Mouse (Mus musculus) granulocyte monocyte progenitor cell, adult 5-6 weeks (primary cell): ENCODE measurements around the gene Efna2. TPM values are rescaled to one million over a fixed set of nuclear protein-coding genes. Genes with fewer than 3 reads are reported as not detected.
A peak's percentile ranks its signal among the peaks of the same experiment; 100 is the strongest.
"Not testable (repeated sequence)": the region's sequence is repeated elsewhere in the genome, so short reads cannot be mapped to it uniquely, and the experiment has no call there.

Source experiments
- ATAC-seq: replicated peaks from 2 replicates; pipeline ENCODE4 v1.8.0; 2016; ENCODE audit warnings: mild to moderate bottlenecking, moderate TSS enrichment, inconsistent platforms; ENCODE audit not compliant: poor library complexity, severe bottlenecking
- total RNA-seq, 2 experiments: library from RNA; stranded (forward) in 1 of 2; stranded (reverse) in 1 of 2; fragments of 200-712, 200-1000 nt in 1 of 2; fragments of >200 nt in 1 of 2; fragmentation: Nextera tagmentation in 1 of 2; gene quantifications; 2 replicates each; pipeline ENCODE4 v1.2.3; 2014 to 2017

The Efna2 gene
- total RNA-seq, 2 experiments from 2014 or later: 0.05 TPM; not detected in 1

GRCm38 (mm10) chr10:80223137-80223536 is 43.9 kb downstream of the Efna2 start:
- not testable (repeated sequence) for ATAC-seq

GRCm38 (mm10) chr10:80226071-80226415 is 46.8 kb downstream of the Efna2 start:
- no peak for ATAC-seq

- peak; percentile 99 for ATAC-seq
Observed at GRCm38 (mm10) chr10:80226416-80227165, 47.3 kb downstream of the Efna2 start, which contains the start of gene Mum1. Gene Mum1, plus strand, starts transcription at chr10:80226434.

- ATAC-seq: 0 out of 2 replicates have a peak, but pooled peaks have one; percentile 2
Observed at GRCm38 (mm10) chr10:80227166-80227539, 47.9 kb downstream of the Efna2 start.

- ATAC-seq: no peak
Observed at GRCm38 (mm10) chr10:80227877-80228775, 48.8 kb downstream of the Efna2 start.

- ATAC-seq: no peak
Observed at GRCm38 (mm10) chr10:80236145-80236825, 57.0 kb downstream of the Efna2 start.

GRCm38 (mm10) chr10:80237020-80237419 is 57.7 kb downstream of the Efna2 start:
- no peak for ATAC-seq

GRCm38 (mm10) chr10:80238306-80238705 is 59.0 kb downstream of the Efna2 start:
- ATAC-seq: no peak

Other genes with a start within 250 kb of the Efna2 start
- gene Wdr18, start 219.3 kb upstream of the Efna2 start, total RNA-seq (2014; fragmentation: Nextera tagmentation): 48.4 and 49.8 TPM in 2 replicates
- 24.6 and 28.2 TPM in 2 replicates for gene Wdr18, start 219.3 kb upstream of the Efna2 start, total RNA-seq (2017)
- gene Grin3b, start 208.8 kb upstream of the Efna2 start, total RNA-seq (2014; fragmentation: Nextera tagmentation): not detected in 2 replicates
- not detected in 2 replicates for gene Grin3b, start 208.8 kb upstream of the Efna2 start, total RNA-seq (2017)
- 38.2 and 63.0 TPM in 2 replicates for gene Tmem259, start 195.2 kb upstream of the Efna2 start, total RNA-seq (2014; fragmentation: Nextera tagmentation)
- 43.2 and 54.7 TPM in 2 replicates for gene Tmem259, start 195.2 kb upstream of the Efna2 start, total RNA-seq (2017)
- 50.6 and 57.5 TPM in 2 replicates for gene Cnn2, start 190.9 kb upstream of the Efna2 start, total RNA-seq (2014; fragmentation: Nextera tagmentation)
- 72.7 and 89.8 TPM in 2 replicates for gene Cnn2, start 190.9 kb upstream of the Efna2 start, total RNA-seq (2017)
- gene Abca7, start 183.0 kb upstream of the Efna2 start, total RNA-seq (2014; fragmentation: Nextera tagmentation): 23.0 and 28.8 TPM in 2 replicates
- 14.7 and 16.0 TPM in 2 replicates for gene Abca7, start 183.0 kb upstream of the Efna2 start, total RNA-seq (2017)
- 109 and 133 TPM in 2 replicates for gene Arhgap45, start 162.8 kb upstream of the Efna2 start, total RNA-seq (2014; fragmentation: Nextera tagmentation)
- 110 and 120 TPM in 2 replicates for gene Arhgap45, start 162.8 kb upstream of the Efna2 start, total RNA-seq (2017)
- 96.6 and 105 TPM in 2 replicates for gene Polr2e, start 139.7 kb upstream of the Efna2 start, total RNA-seq (2014; fragmentation: Nextera tagmentation)
- gene Polr2e, start 139.7 kb upstream of the Efna2 start, total RNA-seq (2017): 79.7 and 86.7 TPM in 2 replicates
- gene Gpx4, start 132.3 kb upstream of the Efna2 start, total RNA-seq (2014; fragmentation: Nextera tagmentation): 278 and 280 TPM in 2 replicates
- 397 and 420 TPM in 2 replicates for gene Gpx4, start 132.3 kb upstream of the Efna2 start, total RNA-seq (2017)
- gene Sbno2, start 73.9 kb upstream of the Efna2 start, total RNA-seq (2014; fragmentation: Nextera tagmentation): 42.4 and 43.6 TPM in 2 replicates
- 18.0 and 24.5 TPM in 2 replicates for gene Sbno2, start 73.9 kb upstream of the Efna2 start, total RNA-seq (2017)
- gene Stk11, start 63.7 kb upstream of the Efna2 start, total RNA-seq (2014; fragmentation: Nextera tagmentation): 94.5 and 150 TPM in 2 replicates
- gene Stk11, start 63.7 kb upstream of the Efna2 start, total RNA-seq (2017): 121 and 132 TPM in 2 replicates
- 193 and 253 TPM in 2 replicates for gene Atp5d, start 40.9 kb upstream of the Efna2 start, total RNA-seq (2014; fragmentation: Nextera tagmentation)
- gene Atp5d, start 40.9 kb upstream of the Efna2 start, total RNA-seq (2017): 47.4 and 49.6 TPM in 2 replicates
- 0.73 and 5.3 TPM in 2 replicates for gene Cbarp, start 38.6 kb upstream of the Efna2 start, total RNA-seq (2014; fragmentation: Nextera tagmentation)
- 0.36 TPM in 1 of 2 replicates, not detected in the other for gene Cbarp, start 38.6 kb upstream of the Efna2 start, total RNA-seq (2017)
- 26.7 and 36.8 TPM in 2 replicates for gene Midn, start 31.2 kb upstream of the Efna2 start, total RNA-seq (2014; fragmentation: Nextera tagmentation)
- 10.0 and 17.4 TPM in 2 replicates for gene Midn, start 31.2 kb upstream of the Efna2 start, total RNA-seq (2017)
- 25.3 and 70.7 TPM in 2 replicates for gene Cirbp, start 13.5 kb upstream of the Efna2 start, total RNA-seq (2014; fragmentation: Nextera tagmentation)
- 36.8 and 40.7 TPM in 2 replicates for gene Cirbp, start 13.5 kb upstream of the Efna2 start, total RNA-seq (2017)
- 17.2 and 43.4 TPM in 2 replicates for gene 1600002K03Rik, start 6.5 kb upstream of the Efna2 start, total RNA-seq (2014; fragmentation: Nextera tagmentation)
- gene 1600002K03Rik, start 6.5 kb upstream of the Efna2 start, total RNA-seq (2017): 11.2 and 11.5 TPM in 2 replicates
- gene Mum1, start 47.0 kb downstream of the Efna2 start, total RNA-seq (2014; fragmentation: Nextera tagmentation): 52.6 and 53.1 TPM in 2 replicates
- 30.6 and 31.0 TPM in 2 replicates for gene Mum1, start 47.0 kb downstream of the Efna2 start, total RNA-seq (2017)
- 109 and 191 TPM in 2 replicates for gene Ndufs7, start 69.6 kb downstream of the Efna2 start, total RNA-seq (2014; fragmentation: Nextera tagmentation)
- 97.9 and 124 TPM in 2 replicates for gene Ndufs7, start 69.6 kb downstream of the Efna2 start, total RNA-seq (2017)
- gene Gamt, start 81.5 kb downstream of the Efna2 start, total RNA-seq (2014; fragmentation: Nextera tagmentation): 4.8 and 6.9 TPM in 2 replicates
- 3.1 and 5.7 TPM in 2 replicates for gene Gamt, start 81.5 kb downstream of the Efna2 start, total RNA-seq (2017)
- gene Dazap1, start 82.0 kb downstream of the Efna2 start, total RNA-seq (2014; fragmentation: Nextera tagmentation): 128 and 145 TPM in 2 replicates
- gene Dazap1, start 82.0 kb downstream of the Efna2 start, total RNA-seq (2017): 154 and 157 TPM in 2 replicates
- gene Rps15, start 113.0 kb downstream of the Efna2 start, total RNA-seq (2014; fragmentation: Nextera tagmentation): 3,725 and 3,829 TPM in 2 replicates
- 2,646 and 2,810 TPM in 2 replicates for gene Rps15, start 113.0 kb downstream of the Efna2 start, total RNA-seq (2017)
- gene Apc2, start 116.5 kb downstream of the Efna2 start, total RNA-seq (2014; fragmentation: Nextera tagmentation): not detected in 2 replicates
- not detected in 2 replicates for gene Apc2, start 116.5 kb downstream of the Efna2 start, total RNA-seq (2017)
- gene 2310011J03Rik, start 141.1 kb downstream of the Efna2 start, total RNA-seq (2014; fragmentation: Nextera tagmentation): 35.2 and 45.0 TPM in 2 replicates
- 16.4 and 17.4 TPM in 2 replicates for gene 2310011J03Rik, start 141.1 kb downstream of the Efna2 start, total RNA-seq (2017)
- 6.7 and 7.2 TPM in 2 replicates for gene Pcsk4, start 150.0 kb downstream of the Efna2 start, total RNA-seq (2014; fragmentation: Nextera tagmentation)
- 0.98 and 1.6 TPM in 2 replicates for gene Pcsk4, start 150.0 kb downstream of the Efna2 start, total RNA-seq (2017)
- 0.11 and 0.60 TPM in 2 replicates for gene Reep6, start 150.5 kb downstream of the Efna2 start, total RNA-seq (2014; fragmentation: Nextera tagmentation)
- 0.22 and 2.7 TPM in 2 replicates for gene Reep6, start 150.5 kb downstream of the Efna2 start, total RNA-seq (2017)
- not detected in 2 replicates for gene Adamtsl5, start 168.9 kb downstream of the Efna2 start, total RNA-seq (2014; fragmentation: Nextera tagmentation)
- gene Adamtsl5, start 168.9 kb downstream of the Efna2 start, total RNA-seq (2017): not detected in 2 replicates
- not detected in 2 replicates for gene Plk5, start 177.0 kb downstream of the Efna2 start, total RNA-seq (2014; fragmentation: Nextera tagmentation)
- gene Plk5, start 177.0 kb downstream of the Efna2 start, total RNA-seq (2017): not detected in 2 replicates
- gene Mex3d, start 208.2 kb downstream of the Efna2 start, total RNA-seq (2014; fragmentation: Nextera tagmentation): 0.67 and 3.6 TPM in 2 replicates
- gene Mex3d, start 208.2 kb downstream of the Efna2 start, total RNA-seq (2017): 2.1 and 2.2 TPM in 2 replicates
- 85.0 and 105 TPM in 2 replicates for gene Mbd3, start 220.1 kb downstream of the Efna2 start, total RNA-seq (2014; fragmentation: Nextera tagmentation)
- 94.1 and 106 TPM in 2 replicates for gene Mbd3, start 220.1 kb downstream of the Efna2 start, total RNA-seq (2017)
- gene Uqcr11, start 227.3 kb downstream of the Efna2 start, total RNA-seq (2014; fragmentation: Nextera tagmentation): 382 and 438 TPM in 2 replicates
- gene Uqcr11, start 227.3 kb downstream of the Efna2 start, total RNA-seq (2017): 172 and 277 TPM in 2 replicates